Mouse (Mus musculus): Measurements from ENCODE around the gene Rhox2c. TPM values are rescaled to one million over a fixed set of nuclear protein-coding genes. Genes with fewer than 3 reads are reported as not detected.
"Not testable (repeated sequence)": the region's sequence is repeated elsewhere in the genome, so short reads cannot be mapped to it uniquely, and the experiment has no call there.

Gene Rhox2c
- polyA plus RNA-seq (2012; rRNA removed) = not detected in 2 replicates

DNA sequence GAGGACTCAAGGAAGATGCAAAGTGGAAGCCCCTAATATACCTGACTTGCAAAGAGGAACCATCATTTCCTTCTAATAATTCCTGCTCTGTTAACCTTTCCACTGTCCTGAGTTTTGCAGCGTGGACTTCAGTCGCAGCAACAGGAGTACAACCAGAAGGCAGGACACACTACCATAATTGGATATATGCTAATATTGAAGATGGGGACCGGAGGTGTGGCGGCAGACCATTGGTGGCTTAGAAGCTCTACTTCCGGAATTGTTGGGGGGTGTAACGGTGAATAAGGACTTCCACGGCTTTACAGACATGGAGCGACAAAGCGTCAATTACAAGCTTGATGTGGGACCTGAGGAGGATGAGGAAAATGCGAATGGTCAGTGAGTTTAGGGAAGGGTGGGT, at the start of gene Rhox2c:
Gene Rhox2c (plus strand): TSS at position 301 of the 400 bp plus-strand sequence.
- H3K4me3 ChIP-seq (ENCODE audit: low read depth, low read length); H3K27ac ChIP-seq (ENCODE audit: insufficient read depth, low read depth, low read length); H3K27me3 ChIP-seq (ENCODE audit: control insufficient read depth, insufficient read depth, low read length); H3K4me1 ChIP-seq (ENCODE audit: control insufficient read depth, insufficient read depth, insufficient read length, low read length); H3K36me3 ChIP-seq (ENCODE audit: control insufficient read depth, insufficient read depth, low read length): not testable (repeated sequence)
- whole genome bisulfite sequencing = 90% methylated on average over 4 of the region's 10 CpGs

DNA sequence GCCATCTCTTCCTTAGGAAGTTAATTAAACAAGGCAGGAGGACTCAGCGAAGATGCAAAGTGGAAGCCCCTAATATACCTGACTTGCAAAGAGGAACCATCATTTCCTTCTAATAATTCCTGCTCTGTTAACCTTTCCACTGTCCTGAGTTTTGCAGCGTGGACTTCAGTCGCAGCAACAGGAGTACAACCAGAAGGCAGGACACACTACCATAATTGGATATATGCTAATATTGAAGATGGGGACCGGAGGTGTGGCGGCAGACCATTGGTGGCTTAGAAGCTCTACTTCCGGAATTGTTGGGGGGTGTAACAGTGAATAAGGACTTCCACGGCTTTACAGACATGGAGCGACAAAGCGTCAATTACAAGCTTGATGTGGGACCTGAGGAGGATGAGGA, 41.7 kb upstream of the Rhox2c start, which contains the start of gene Rhox2b:
Gene Rhox2b (plus strand): TSS at position 301 of the 400 bp plus-strand sequence.
- H3K27ac ChIP-seq (ENCODE audit: insufficient read depth, low read depth, low read length); H3K36me3 ChIP-seq (ENCODE audit: control insufficient read depth, insufficient read depth, low read length); H3K4me1 ChIP-seq (ENCODE audit: control insufficient read depth, insufficient read depth, insufficient read length, low read length); H3K27me3 ChIP-seq (ENCODE audit: control insufficient read depth, insufficient read depth, low read length); H3K4me3 ChIP-seq (ENCODE audit: low read depth, low read length): not testable (repeated sequence)
- no CpG with 5 or more reads among the region's 9 CpGs for WGBS

DNA sequence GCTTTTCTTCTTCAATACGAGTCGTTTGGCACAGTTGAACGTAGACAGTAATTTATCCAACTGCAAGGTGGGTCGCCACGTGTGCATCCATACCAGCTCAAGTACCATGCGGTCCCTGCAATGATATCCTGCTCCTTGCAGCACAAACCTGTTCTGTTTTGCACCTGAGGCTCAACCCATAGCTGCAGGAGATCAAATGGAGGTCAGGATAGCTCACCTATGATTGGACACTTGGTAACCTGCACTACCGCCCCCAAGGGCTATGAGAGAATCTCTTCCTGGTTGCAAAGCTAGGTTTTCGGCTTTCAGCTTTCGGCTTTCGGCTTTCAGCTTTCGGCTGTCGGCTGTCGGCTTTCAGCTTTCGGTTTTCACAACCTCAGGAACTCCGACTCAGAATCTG, 21.3 kb upstream of the Rhox2c start, which contains the start of gene Rhox4b:
Gene Rhox4b (plus strand): TSS at position 301 of the 400 bp plus-strand sequence.
- H3K36me3 ChIP-seq (ENCODE audit: control insufficient read depth, insufficient read depth, low read length); H3K27ac ChIP-seq (ENCODE audit: insufficient read depth, low read depth, low read length); H3K4me1 ChIP-seq (ENCODE audit: control insufficient read depth, insufficient read depth, insufficient read length, low read length); H3K27me3 ChIP-seq (ENCODE audit: control insufficient read depth, insufficient read depth, low read length); H3K4me3 ChIP-seq (ENCODE audit: low read depth, low read length): not testable (repeated sequence)
- 81% methylated on average over 15 of the region's 15 CpGs for WGBS

DNA sequence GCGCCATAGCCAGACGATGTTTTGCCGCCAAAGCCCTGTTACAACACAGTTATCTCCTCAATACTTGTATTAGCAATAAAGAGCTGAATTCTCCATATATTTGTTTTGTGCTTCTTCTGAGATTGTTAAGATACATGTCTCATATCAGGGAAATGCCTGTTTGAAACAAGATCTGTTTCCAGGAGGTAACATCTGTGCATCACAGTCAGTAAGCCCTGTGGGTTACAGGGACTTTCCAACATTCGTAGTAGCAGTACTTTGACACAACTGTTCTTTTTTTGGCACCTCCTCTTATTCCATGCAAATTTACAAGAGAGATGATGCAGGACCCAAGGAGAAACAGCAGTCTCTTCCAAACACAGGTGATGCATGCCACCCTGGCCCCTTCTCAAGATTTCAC, 4.8 kb downstream of the Rhox2c start, which contains the start of gene Rhox3c:
Gene Rhox3c (plus strand): TSS at position 301 of the 400 bp plus-strand sequence.
- H3K27me3 ChIP-seq (ENCODE audit: control insufficient read depth, insufficient read depth, low read length); H3K36me3 ChIP-seq (ENCODE audit: control insufficient read depth, insufficient read depth, low read length); H3K4me1 ChIP-seq (ENCODE audit: control insufficient read depth, insufficient read depth, insufficient read length, low read length); H3K27ac ChIP-seq (ENCODE audit: insufficient read depth, low read depth, low read length); H3K4me3 ChIP-seq (ENCODE audit: low read depth, low read length): not testable (repeated sequence)
- 84% methylated on average over 3 of the region's 4 CpGs for WGBS

- not testable (repeated sequence) for H3K27ac ChIP-seq (ENCODE audit: insufficient read depth, low read depth, low read length); H3K36me3 ChIP-seq (ENCODE audit: control insufficient read depth, insufficient read depth, low read length); H3K4me3 ChIP-seq (ENCODE audit: low read depth, low read length); H3K27me3 ChIP-seq (ENCODE audit: control insufficient read depth, insufficient read depth, low read length); H3K4me1 ChIP-seq (ENCODE audit: control insufficient read depth, insufficient read depth, insufficient read length, low read length)
- WGBS = 91% methylated on average over 14 of the region's 14 CpGs
Observed at GRCm38 (mm10) chrX:37480037-37480436, 26.6 kb downstream of the Rhox2c start, which contains the start of gene Rhox4c. Gene Rhox4c (plus strand): TSS chrX:37480337.

DNA sequence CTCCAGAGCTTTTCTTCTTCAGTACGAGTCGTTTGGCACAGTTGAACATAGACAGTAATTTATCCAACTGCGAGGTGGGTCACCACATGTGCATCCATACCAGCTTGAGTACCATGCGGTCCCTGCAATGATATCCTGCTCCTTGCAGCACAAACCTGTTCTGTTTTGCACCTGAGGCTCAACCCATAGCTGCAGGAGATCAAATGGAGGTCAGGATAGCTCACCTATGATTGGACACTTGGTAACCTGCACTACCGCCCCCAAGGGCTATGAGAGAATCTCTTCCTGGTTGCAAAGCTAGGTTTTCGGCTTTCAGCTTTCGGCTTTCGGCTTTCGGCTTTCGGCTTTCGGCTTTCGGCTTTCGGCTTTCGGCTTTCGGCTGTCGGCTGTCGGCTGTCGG, 60.6 kb downstream of the Rhox2c start, which contains the start of gene Rhox4d:
Gene Rhox4d (plus strand): TSS at position 301 of the 400 bp plus-strand sequence.
- 90% methylated on average over 17 of the region's 18 CpGs for WGBS
- not testable (repeated sequence) for H3K4me3 ChIP-seq (ENCODE audit: low read depth, low read length); H3K4me1 ChIP-seq (ENCODE audit: control insufficient read depth, insufficient read depth, insufficient read length, low read length); H3K27ac ChIP-seq (ENCODE audit: insufficient read depth, low read depth, low read length); H3K27me3 ChIP-seq (ENCODE audit: control insufficient read depth, insufficient read depth, low read length); H3K36me3 ChIP-seq (ENCODE audit: control insufficient read depth, insufficient read depth, low read length)

Other genes starting within 250 kb of the Rhox2c start
- gene Gm9, start 242.6 kb upstream of the Rhox2c start, polyA plus RNA-seq (2012; rRNA removed) = not detected in 2 replicates
- gene Rhox1, start 231.4 kb upstream of the Rhox2c start, polyA plus RNA-seq (2012; rRNA removed) = not detected in 2 replicates
- gene Rhox2a, start 208.7 kb upstream of the Rhox2c start, polyA plus RNA-seq (2012; rRNA removed) = not detected in 2 replicates
- gene Rhox3a, start 203.8 kb upstream of the Rhox2c start, polyA plus RNA-seq (2012; rRNA removed) = not detected in 2 replicates
- not detected in 2 replicates for gene Rhox4a, start 188.3 kb upstream of the Rhox2c start, polyA plus RNA-seq (2012; rRNA removed)
- gene Rhox3a2, start 73.7 kb upstream of the Rhox2c start, polyA plus RNA-seq (2012; rRNA removed) = not detected in 2 replicates
- not detected in 2 replicates for gene Rhox4a2, start 62.8 kb upstream of the Rhox2c start, polyA plus RNA-seq (2012; rRNA removed)
- not detected in 2 replicates for gene Rhox2b, start 41.6 kb upstream of the Rhox2c start, polyA plus RNA-seq (2012; rRNA removed)
- gene Rhox4b, start 21.2 kb upstream of the Rhox2c start, polyA plus RNA-seq (2012; rRNA removed) = not detected in 2 replicates
- gene Rhox3c, start 4.9 kb downstream of the Rhox2c start, polyA plus RNA-seq (2012; rRNA removed) = not detected in 2 replicates
- not detected in 2 replicates for gene Rhox4c, start 26.7 kb downstream of the Rhox2c start, polyA plus RNA-seq (2012; rRNA removed)
- not detected in 2 replicates for gene Rhox2d, start 39.7 kb downstream of the Rhox2c start, polyA plus RNA-seq (2012; rRNA removed)
- not detected in 2 replicates for gene Rhox4d, start 60.7 kb downstream of the Rhox2c start, polyA plus RNA-seq (2012; rRNA removed)
- gene Rhox2e, start 76.8 kb downstream of the Rhox2c start, polyA plus RNA-seq (2012; rRNA removed) = not detected in 2 replicates
- gene Rhox3e, start 88.3 kb downstream of the Rhox2c start, polyA plus RNA-seq (2012; rRNA removed) = not detected in 2 replicates
- gene Rhox4e, start 103.7 kb downstream of the Rhox2c start, polyA plus RNA-seq (2012; rRNA removed) = not detected in 2 replicates
- not detected in 2 replicates for gene Rhox2f, start 117.7 kb downstream of the Rhox2c start, polyA plus RNA-seq (2012; rRNA removed)
- not detected in 2 replicates for gene Rhox3f, start 127.3 kb downstream of the Rhox2c start, polyA plus RNA-seq (2012; rRNA removed)
- gene Rhox4f, start 154.0 kb downstream of the Rhox2c start, polyA plus RNA-seq (2012; rRNA removed) = not detected in 2 replicates
- not detected in 2 replicates for gene Rhox3g, start 174.9 kb downstream of the Rhox2c start, polyA plus RNA-seq (2012; rRNA removed)
- not detected in 2 replicates for gene Rhox2g, start 189.8 kb downstream of the Rhox2c start, polyA plus RNA-seq (2012; rRNA removed)
- gene Rhox4g, start 197.6 kb downstream of the Rhox2c start, polyA plus RNA-seq (2012; rRNA removed) = not detected in 2 replicates
- not detected in 2 replicates for gene Rhox3h, start 215.1 kb downstream of the Rhox2c start, polyA plus RNA-seq (2012; rRNA removed)
- gene Rhox2h, start 219.6 kb downstream of the Rhox2c start, polyA plus RNA-seq (2012; rRNA removed) = not detected in 2 replicates